Mouse (Mus musculus) MN1 (cell line): ENCODE results near the gene Col4a1.
A peak's percentile ranks its signal among the peaks of the same experiment; 100 is the strongest.

Source experiments
- DNase-seq: peaks from one replicate; pipeline ENCODE4 v3.0.0-alpha.2; 2016; ENCODE audit warnings: low spot score

Gene Col4a1

GRCm38 (mm10) chr8:11331561-11331960, 18.9 kb upstream of the Col4a1 start:
- no peak for DNase-seq

- no peak for DNase-seq
These were observed 15.2 kb upstream of the Col4a1 start for GRCm38 (mm10) chr8:11327722-11328417.

- DNase-seq: no peak
These were observed 14.7 kb upstream of the Col4a1 start for GRCm38 (mm10) chr8:11327298-11327697.

DNA sequence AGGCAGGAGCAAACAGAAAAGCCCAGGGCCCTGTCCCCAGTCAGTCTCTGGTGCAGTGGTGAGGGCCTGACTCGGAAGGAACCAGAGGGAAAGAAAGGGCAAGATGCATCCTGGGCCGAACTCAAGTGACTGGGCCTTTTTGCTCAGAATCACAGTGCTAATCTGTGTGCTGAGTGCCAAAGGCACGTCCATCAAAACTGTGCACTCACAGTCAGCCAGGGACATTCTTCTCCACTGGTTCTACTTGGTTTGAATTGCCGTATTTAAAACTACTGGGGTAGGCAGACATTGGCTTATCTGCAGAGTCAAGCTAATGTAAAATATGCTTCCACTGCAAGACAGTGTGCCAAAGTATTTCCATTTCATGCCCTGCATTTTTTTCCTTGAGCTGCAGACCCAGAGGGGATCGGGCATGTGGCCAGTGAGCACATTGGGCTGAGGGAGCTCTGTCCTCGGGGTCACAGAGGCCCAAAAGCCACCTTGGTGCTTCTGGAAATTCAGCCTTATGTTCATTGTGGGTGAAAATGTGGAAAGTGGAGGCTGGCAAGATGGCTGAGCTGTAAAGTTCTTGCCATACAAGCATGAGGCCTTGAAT, 12.3 kb upstream of the Col4a1 start:
- DNase-seq: no peak

- DNase-seq: no peak
These were observed 11.1 kb upstream of the Col4a1 start for GRCm38 (mm10) chr8:11323681-11324080.

DNA sequence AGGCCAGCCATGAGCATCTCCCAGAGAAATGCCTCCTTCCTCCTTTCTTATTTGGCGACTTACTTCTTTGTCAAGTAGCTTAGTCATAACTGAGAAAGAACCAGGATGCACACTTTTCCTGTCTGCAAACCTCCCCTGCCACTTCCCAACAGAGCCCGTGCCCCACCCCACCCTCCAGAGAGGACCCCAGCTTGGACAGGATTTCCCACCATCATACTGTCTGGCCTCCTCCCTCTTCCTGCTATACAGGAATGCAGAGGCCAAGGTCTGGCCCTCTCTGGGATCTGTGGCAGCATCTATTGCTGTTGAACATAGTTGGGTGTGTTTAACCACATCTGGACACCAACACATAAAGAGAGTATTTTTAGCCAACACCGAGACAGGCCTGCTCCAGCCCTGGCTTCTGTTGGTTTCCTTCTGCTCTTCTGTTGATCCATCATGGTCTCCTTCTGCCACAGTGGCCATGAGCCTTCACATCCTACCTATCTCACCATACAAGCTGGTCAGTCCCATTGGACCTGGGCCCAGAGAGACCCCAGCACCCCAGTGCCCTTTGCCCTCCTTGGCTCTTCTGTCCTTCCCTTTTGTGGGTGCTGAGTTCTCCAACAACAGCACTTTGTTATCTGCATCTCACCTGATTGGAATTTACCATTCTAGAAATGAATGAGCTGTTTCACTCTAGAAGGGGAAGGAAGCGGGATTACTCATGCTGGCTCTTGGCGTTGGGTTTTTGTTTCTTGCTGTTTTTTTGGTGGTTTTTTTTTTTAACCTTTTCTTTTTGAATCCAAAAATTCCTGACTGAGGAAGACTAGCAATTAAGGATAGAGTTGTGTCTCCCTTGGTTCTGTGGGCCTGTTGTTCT, 10.3 kb upstream of the Col4a1 start:
- DNase-seq: no peak

- DNase-seq: no peak
These were observed 9.2 kb upstream of the Col4a1 start for GRCm38 (mm10) chr8:11321841-11322240.

- no peak for DNase-seq
These were observed 6.8 kb upstream of the Col4a1 start for GRCm38 (mm10) chr8:11319405-11319804.

DNA sequence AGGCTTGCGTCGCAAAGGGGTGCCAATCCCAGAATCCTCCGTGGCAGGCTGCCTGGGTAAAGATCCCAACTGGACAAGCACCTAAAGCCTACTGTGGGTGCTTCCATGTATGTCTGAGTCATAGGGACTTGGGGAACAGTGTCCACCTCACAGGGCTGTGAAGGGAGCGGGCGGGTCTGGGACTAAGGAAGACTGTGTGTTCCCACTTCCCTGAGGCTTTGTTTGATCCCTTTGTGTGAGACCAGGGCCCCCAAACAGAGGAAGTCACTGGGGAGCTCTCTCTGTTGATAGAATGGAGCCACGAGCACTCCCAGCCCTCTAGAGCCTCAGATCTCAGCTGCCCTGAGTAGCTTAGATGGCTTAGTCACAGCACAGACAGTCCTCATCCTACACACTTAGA, 3.5 kb upstream of the Col4a1 start:
- no peak for DNase-seq

- DNase-seq: no peak
These were observed 2.7 kb upstream of the Col4a1 start for GRCm38 (mm10) chr8:11315179-11315943.

DNA sequence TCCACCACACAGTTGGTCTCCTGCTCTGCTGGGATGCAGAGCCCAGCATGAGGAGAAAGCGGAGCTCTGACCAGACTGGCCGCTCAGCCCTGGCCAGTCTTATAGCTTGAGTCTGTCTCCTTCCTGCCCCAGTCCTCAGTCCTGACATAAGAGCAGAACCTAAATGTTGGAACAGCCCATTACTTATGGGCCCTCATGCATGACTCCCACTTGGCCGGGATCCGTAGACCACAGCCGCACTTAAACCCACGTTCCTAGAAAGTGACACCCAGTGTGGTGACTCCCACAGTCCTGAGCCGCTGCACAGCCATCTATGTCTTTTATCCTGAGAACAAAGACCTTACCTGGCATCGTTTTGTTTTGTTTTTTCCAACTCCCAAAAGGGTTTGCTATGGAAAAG, 2.0 kb upstream of the Col4a1 start:
- DNase-seq: no peak

GRCm38 (mm10) chr8:11313176-11314111, 818 bp upstream of the Col4a1 start:
- DNase-seq: no peak

- no peak for DNase-seq
These were observed 811 bp downstream of the Col4a1 start for GRCm38 (mm10) chr8:11311681-11312348.

GRCm38 (mm10) chr8:11310049-11310448, 2.6 kb downstream of the Col4a1 start:
- DNase-seq: no peak

GRCm38 (mm10) chr8:11309226-11309625, 3.4 kb downstream of the Col4a1 start:
- no peak for DNase-seq

DNA sequence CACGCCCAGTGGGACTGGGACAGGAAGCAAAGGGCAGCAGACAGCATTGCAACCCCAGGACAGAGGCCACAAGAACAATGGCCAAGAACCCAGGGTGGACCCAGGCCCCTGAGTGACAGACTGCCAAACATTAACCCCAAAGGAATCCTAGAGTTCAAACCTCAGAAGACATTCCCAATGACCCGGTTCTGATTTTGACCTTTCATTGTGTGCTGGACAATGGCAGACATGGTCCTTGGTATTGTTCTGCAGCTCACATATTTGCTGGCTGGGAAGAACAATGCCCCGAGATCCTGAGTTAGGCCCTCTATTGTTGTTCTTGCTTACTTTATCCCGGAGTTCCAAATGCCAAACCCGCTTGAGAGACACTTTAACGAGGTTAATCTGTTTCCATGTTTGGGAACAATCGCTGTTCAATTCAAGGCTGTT, 4.0 kb downstream of the Col4a1 start:
- no peak for DNase-seq

- no peak for DNase-seq
These were observed 5.2 kb downstream of the Col4a1 start for GRCm38 (mm10) chr8:11307451-11307850.

- DNase-seq: no peak
These were observed 7.1 kb downstream of the Col4a1 start for GRCm38 (mm10) chr8:11305539-11305938.

GRCm38 (mm10) chr8:11304027-11304601, 8.5 kb downstream of the Col4a1 start:
- DNase-seq: no peak

DNA sequence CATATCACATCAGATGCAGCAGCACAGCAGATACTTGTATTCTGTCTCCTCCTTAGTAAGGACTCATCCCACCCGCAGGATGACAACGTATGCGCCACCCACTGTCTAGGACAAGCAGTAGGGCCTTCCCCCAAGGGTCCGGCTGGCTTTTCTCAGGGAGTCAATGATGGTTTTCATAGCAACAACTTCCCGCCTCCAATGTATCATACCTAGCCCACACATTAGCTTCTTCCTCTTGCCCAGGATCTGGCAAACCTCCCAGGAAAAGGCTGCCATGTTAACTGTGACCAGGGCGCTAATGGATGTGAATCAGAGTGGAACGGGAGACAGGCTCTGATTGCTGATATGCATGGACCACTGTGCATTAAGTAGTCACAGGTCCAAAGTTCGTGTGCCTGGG, 12.2 kb downstream of the Col4a1 start:
- peak; percentile 82 for DNase-seq
